Comparison of ENCODE assay signal across 7 mouse cellular contexts in genomic region chr1:74008498-74008897, GRCm38 (mm10).
A peak's percentile ranks its signal among the peaks of the same experiment; 100 is the strongest.
DNase-seq lines count a peak whose midpoint lies in the region; ATAC-seq lines count a peak whose summit lies in the region.

No protein-coding gene starts in this region.

- H3K27ac ChIP-seq in liver, embryonic 11.5 days (ENCODE audit: low read depth, low read length): peak overlapping the region; percentile 62; the same call in 1 of the 2 replicates

- WGBS in liver, embryonic 11.5 days: 28% methylated on average over 5 of the region's 5 CpGs

- intact Hi-C loops in heart, postnatal 36 days (cut with DNase I): no loop called here

- H3K4me3 ChIP-seq in liver, embryonic 11.5 days (ENCODE audit: low read depth, low read length): no peak overlapping the region

- peaks cover 22% of the 10 kb centered on the region for H3K4me1 ChIP-seq in liver, embryonic 11.5 days (replicated peaks; ENCODE audit: control insufficient read depth, insufficient read depth, low read length)

- H3K27me3 ChIP-seq in liver, embryonic 11.5 days (replicated peaks; ENCODE audit: control insufficient read depth, insufficient read depth, low read length): no peaks in the 10 kb centered on the region

- H3K36me3 ChIP-seq in liver, embryonic 11.5 days (ENCODE audit: control insufficient read depth, insufficient read depth, low read length): no peaks in the 10 kb centered on the region

- DNase-seq in adrenal gland, adult 2 months: peak; percentile 90
- peak; percentile 62 to 79 for DNase-seq in heart, postnatal 36 days
- DNase-seq in liver, embryonic 11.5 days (ENCODE audit: low spot score): no peak
- DNase-seq in embryo, embryonic 10 days (ENCODE audit: low spot score): no peak
- DNase-seq in MN1 (ENCODE audit: low spot score): no peak

- no peak overlapping the region for H3K9ac ChIP-seq in liver, embryonic 11.5 days (ENCODE audit: low read depth, low read length)

- H3K9me3 ChIP-seq in liver, embryonic 11.5 days (ENCODE audit: control insufficient read depth, low read length): no peaks in the 10 kb centered on the region

- H3K4me2 ChIP-seq in liver, embryonic 11.5 days: no peak overlapping the region

- ATAC-seq in common myeloid progenitor, adult 5-6 weeks (replicated peaks; ENCODE audit: low read depth, poor library complexity, severe bottlenecking): peak; percentile 15; the same call in 1 of the 2 replicates
- peak; percentile 44; the same call in 1 of the 2 replicates for ATAC-seq in liver, embryonic 11.5 days (replicated peaks; ENCODE audit: low FRiP score)
- ATAC-seq in monocyte, adult 5-6 weeks (replicated peaks; ENCODE audit: insufficient number of reproducible peaks, low FRiP score, low TSS enrichment, poor library complexity, severe bottlenecking): no peak

Comparison
In these comparisons a context has a peak if more than half of its experiments do, and no peak if none do; other contexts are left out.
1. DNase-seq: peak in adrenal gland, adult 2 months (single experiment) and heart, postnatal 36 days (2 of 2); none in liver, embryonic 11.5 days (single experiment), embryo, embryonic 10 days (single experiment) and MN1 (single experiment).